Mouse (Mus musculus): Measurements from ENCODE around the gene Vmn1r22. TPM values are rescaled to one million over a fixed set of nuclear protein-coding genes. Genes with fewer than 3 reads are reported as not detected.
A peak's percentile ranks its signal among the peaks of the same experiment; 100 is the strongest.
"Not testable (repeated sequence)": the region's sequence is repeated elsewhere in the genome, so short reads cannot be mapped to it uniquely, and the experiment has no call there.

Vmn1r22 gene
- not detected for total RNA-seq (2021)
- not detected in 2 replicates for polyA plus RNA-seq (2012; rRNA removed)
- long read RNA-seq = 0 reads

DNA sequence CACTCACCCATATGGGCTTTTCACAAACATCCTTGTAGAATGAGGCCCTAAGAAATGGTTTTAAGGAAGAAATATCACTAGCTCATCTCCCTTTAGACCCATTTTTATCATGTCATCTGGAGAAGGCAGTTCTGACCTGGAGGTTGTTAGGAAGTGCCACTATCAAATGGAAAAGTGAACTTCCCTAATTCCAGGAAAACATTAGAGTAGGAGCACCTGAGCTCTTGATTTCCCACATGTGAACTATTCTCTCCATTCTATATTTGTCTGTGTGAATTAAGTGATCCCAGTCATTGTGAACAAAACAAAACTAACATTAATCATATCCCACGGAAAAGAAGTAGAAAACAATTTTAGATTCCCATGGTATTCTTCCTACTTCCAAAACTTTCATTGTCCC lies at the start of gene Vmn1r22:
TSS of gene Vmn1r22 (minus strand) at position 101 of the 400 bp plus-strand sequence.
- TF ChIP-seq CTCF (IDR thresholded peaks at IDR 0.05) (no peak), EP300 (IDR thresholded peaks at IDR 0.05; ENCODE audit: insufficient read depth, low read depth, low read length) (no peak), POLR2A (IDR thresholded peaks at IDR 0.05; ENCODE audit: insufficient read depth, low read depth, low read length) (no peak)
- WGBS = 72% methylated on average over 1 of the region's 1 CpGs
- Histone ChIP-seq H3K79me2 (replicated peaks; ENCODE audit: control insufficient read depth, insufficient read depth, low read length) (no peaks in the 10 kb centered on the region), H3K27ac (no peak within 1 kb of the TSS), H3K27me3 (ENCODE audit: control insufficient read depth, insufficient read depth, low read length) (no peaks in the 10 kb centered on the region), H3K9ac (ENCODE audit: low read depth, low read length) (no peak within 1 kb of the TSS), H3K36me3 (ENCODE audit: control insufficient read depth, insufficient read depth, low read length) (no peaks in the 10 kb centered on the region), H3K4me1 (ENCODE audit: control insufficient read depth, insufficient read depth, low read length) (no peaks in the 10 kb centered on the region), H3K4me3 (no peak within 1 kb of the TSS)
- DNase-seq = no peak
- intact Hi-C loops (cut with DNase I) = no loop called here

DNA sequence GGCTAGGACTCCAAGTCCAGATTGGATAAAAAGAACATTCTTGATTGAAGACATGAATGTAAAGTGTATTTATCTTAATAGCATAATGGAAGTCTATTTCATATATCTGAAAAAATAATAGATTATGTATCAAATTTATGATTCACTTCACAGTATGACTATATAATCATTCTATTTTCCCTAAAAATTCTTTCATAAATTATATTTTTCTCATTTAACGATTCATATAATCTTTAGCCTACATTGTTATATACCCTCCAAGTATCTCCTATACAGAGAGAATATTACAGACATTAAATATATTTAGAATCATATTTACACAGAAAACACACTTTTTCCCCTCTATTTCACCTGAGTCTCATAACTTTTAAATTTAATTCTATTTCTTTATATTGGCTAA lies 18.9 kb upstream of the Vmn1r22 start, which contains the start of gene Vmn1r23:
TSS of gene Vmn1r23 (minus strand) at position 101 of the 400 bp plus-strand sequence.
- WGBS = 73% methylated on average over 1 of the region's 1 CpGs
- DNase-seq = no peak
- Histone ChIP-seq H3K4me1 (ENCODE audit: control insufficient read depth, insufficient read depth, low read length) (no peaks in the 10 kb centered on the region), H3K36me3 (ENCODE audit: control insufficient read depth, insufficient read depth, low read length) (no peaks in the 10 kb centered on the region), H3K9ac (ENCODE audit: low read depth, low read length) (no peak within 1 kb of the TSS), H3K79me2 (replicated peaks; ENCODE audit: control insufficient read depth, insufficient read depth, low read length) (no peaks in the 10 kb centered on the region), H3K27me3 (ENCODE audit: control insufficient read depth, insufficient read depth, low read length) (no peaks in the 10 kb centered on the region), H3K27ac (no peak within 1 kb of the TSS), H3K4me3 (no peak within 1 kb of the TSS)
- intact Hi-C loops (cut with DNase I) = no loop called here
- TF ChIP-seq POLR2A (IDR thresholded peaks at IDR 0.05; ENCODE audit: insufficient read depth, low read depth, low read length) (no peak), CTCF (IDR thresholded peaks at IDR 0.05) (no peak), EP300 (IDR thresholded peaks at IDR 0.05; ENCODE audit: insufficient read depth, low read depth, low read length) (no peak)

DNA sequence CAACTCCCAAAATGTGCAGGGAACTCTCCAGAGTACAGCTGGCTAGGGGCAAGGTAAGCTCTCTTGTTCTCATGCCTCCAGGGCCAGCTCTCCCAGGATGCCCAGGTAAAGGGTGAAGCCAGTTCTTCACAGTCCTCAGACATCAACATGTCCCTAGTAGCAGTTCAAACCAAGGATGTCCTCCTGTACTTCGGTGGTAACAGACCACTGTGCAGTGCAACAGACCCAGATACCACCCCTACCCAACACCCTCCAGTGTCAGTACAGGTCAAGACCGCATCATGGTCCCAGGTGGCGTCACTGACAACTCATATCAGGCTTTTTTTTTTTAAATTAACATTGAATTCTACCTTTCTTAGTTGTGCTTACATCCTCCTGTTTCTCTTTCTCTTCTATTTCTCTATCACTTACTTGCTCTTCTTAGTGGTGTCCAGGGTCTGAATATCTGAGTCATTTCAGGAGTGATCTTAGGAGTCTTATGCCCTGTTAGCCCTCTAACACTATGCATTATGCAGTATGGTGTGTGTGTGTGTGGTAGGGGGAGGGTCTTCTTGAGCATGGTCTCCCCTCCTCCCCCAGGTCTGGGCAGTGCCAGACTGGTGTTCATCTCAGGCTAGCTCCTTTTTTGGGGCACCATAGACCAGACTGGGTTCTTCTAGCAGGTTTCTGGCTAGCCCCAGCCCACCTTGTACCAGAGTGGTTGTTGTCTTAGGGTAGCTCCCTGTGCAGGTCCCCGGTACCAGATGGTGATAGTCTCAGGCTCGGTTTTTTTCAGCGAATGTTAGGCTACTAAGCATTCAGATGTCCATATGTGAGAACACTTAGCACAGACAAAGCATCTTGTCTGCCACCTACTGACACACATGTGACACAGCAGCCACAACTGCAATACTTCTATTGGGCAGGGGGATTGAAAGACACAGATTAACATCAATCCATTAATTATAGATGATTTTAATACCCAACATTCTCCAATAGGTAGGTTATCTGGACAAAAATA lies 48.5 kb downstream of the Vmn1r22 start:
- peak in 1 of 2 experiments; percentile 13 for DNase-seq
- Histone ChIP-seq H3K79me2 (replicated peaks; ENCODE audit: control insufficient read depth, insufficient read depth, low read length) (no peaks in the 10 kb centered on the region), H3K9ac (ENCODE audit: low read depth, low read length) (no peak overlapping the region), H3K27me3 (ENCODE audit: control insufficient read depth, insufficient read depth, low read length) (no peaks in the 10 kb centered on the region), H3K4me1 (ENCODE audit: control insufficient read depth, insufficient read depth, low read length) (no peaks in the 10 kb centered on the region), H3K27ac (no peak overlapping the region), H3K36me3 (ENCODE audit: control insufficient read depth, insufficient read depth, low read length) (no peaks in the 10 kb centered on the region), H3K4me3 (no peak overlapping the region)
- intact Hi-C loops (cut with DNase I) = loop anchor here (1.0 to 10.0 kb wide), 3 partner anchors 116 to 425 kb away; no protein-coding TSS in a partner anchor
- 41% methylated on average over 6 of the region's 6 CpGs for WGBS
- TF ChIP-seq EP300 (IDR thresholded peaks at IDR 0.05; ENCODE audit: insufficient read depth, low read depth, low read length) (no peak), CTCF (IDR thresholded peaks at IDR 0.05) (peak; percentile 85)

DNA sequence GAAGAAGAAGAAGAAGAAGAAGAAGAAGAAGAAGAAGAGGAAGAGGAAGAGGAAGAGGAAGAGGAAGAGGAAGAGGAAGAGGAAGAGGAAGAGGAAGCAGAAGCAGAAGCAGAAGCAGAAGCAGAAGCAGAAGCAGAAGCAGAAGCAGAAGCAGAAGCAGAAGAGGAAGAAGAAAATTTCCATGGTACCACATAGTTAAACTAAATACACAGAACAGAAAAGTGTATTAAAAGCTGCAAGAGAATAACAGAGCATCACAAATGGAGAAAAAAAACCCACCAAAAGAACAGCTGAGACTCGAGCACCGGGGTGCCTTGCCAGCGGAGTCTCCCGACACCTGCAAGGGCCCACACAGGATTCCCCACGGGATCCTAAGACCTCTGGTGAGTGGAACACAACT lies 56.7 kb downstream of the Vmn1r22 start:
- H3K27ac ChIP-seq; H3K79me2 ChIP-seq (replicated peaks; ENCODE audit: control insufficient read depth, insufficient read depth, low read length); intact Hi-C loops (cut with DNase I); H3K4me3 ChIP-seq; DNase-seq; H3K4me1 ChIP-seq (ENCODE audit: control insufficient read depth, insufficient read depth, low read length); H3K9ac ChIP-seq (ENCODE audit: low read depth, low read length); H3K27me3 ChIP-seq (ENCODE audit: control insufficient read depth, insufficient read depth, low read length); H3K36me3 ChIP-seq (ENCODE audit: control insufficient read depth, insufficient read depth, low read length): not testable (repeated sequence)
- 82% methylated on average over 5 of the region's 5 CpGs for WGBS

DNA sequence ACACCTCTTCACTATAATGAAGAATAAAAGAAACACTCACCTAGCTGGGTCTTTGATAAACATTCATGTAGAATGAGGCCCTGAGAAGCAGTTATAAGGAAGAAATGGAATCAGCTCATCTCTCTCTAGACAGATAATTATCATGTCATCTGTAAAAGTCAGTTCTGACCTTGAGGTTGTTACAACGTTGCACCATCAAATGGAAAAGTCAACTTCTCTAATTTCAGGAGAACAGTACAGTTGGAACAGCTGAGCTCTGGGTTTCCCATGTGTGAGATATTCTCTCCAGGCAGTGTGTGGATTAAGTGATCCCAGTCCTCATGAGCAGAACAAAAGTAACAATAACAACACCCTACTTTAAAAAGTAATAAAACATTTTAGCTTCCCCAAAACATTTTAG lies 57.5 kb downstream of the Vmn1r22 start, which contains the start of gene Vmn1r21:
TSS of gene Vmn1r21 (minus strand) at position 58 of the 400 bp plus-strand sequence.
- TF ChIP-seq CTCF (IDR thresholded peaks at IDR 0.05) (no peak), EP300 (IDR thresholded peaks at IDR 0.05; ENCODE audit: insufficient read depth, low read depth, low read length) (no peak), POLR2A (IDR thresholded peaks at IDR 0.05; ENCODE audit: insufficient read depth, low read depth, low read length) (no peak)
- Histone ChIP-seq H3K36me3 (ENCODE audit: control insufficient read depth, insufficient read depth, low read length) (no peaks in the 10 kb centered on the region), H3K4me3 (no peak within 1 kb of the TSS), H3K79me2 (replicated peaks; ENCODE audit: control insufficient read depth, insufficient read depth, low read length) (no peaks in the 10 kb centered on the region), H3K4me1 (ENCODE audit: control insufficient read depth, insufficient read depth, low read length) (no peaks in the 10 kb centered on the region), H3K9ac (ENCODE audit: low read depth, low read length) (no peak within 1 kb of the TSS), H3K27ac (no peak within 1 kb of the TSS), H3K27me3 (ENCODE audit: control insufficient read depth, insufficient read depth, low read length) (no peaks in the 10 kb centered on the region)
- DNase-seq = no peak
- intact Hi-C loops (cut with DNase I) = no loop called here
- 60% methylated on average over 1 of the region's 1 CpGs for WGBS

Other genes with a start within 250 kb of the Vmn1r22 start
- gene Pyurf, start 215.9 kb downstream of the Vmn1r22 start, total RNA-seq (2021) = 10 to 100 TPM; 21.5 to 24.6 TPM
- 20.3 and 38.6 TPM in 2 replicates for gene Pyurf, start 215.9 kb downstream of the Vmn1r22 start, polyA plus RNA-seq (2012; rRNA removed)
- gene Lancl2, start 205.5 kb downstream of the Vmn1r22 start, total RNA-seq (2021) = 10 to 100 TPM; 12.7 to 13.1 TPM
- 4.5 and 10.1 TPM in 2 replicates for gene Lancl2, start 205.5 kb downstream of the Vmn1r22 start, polyA plus RNA-seq (2012; rRNA removed)
- 10 to 100 TPM; 21.6 to 23.9 TPM for gene Vopp1, start 82.9 kb downstream of the Vmn1r22 start, total RNA-seq (2021)
- 11.3 and 13.8 TPM in 2 replicates for gene Vopp1, start 82.9 kb downstream of the Vmn1r22 start, polyA plus RNA-seq (2012; rRNA removed)
- not detected for gene Vmn1r21, start 57.7 kb downstream of the Vmn1r22 start, total RNA-seq (2021)
- not detected in 2 replicates for gene Vmn1r21, start 57.7 kb downstream of the Vmn1r22 start, polyA plus RNA-seq (2012; rRNA removed)
- not detected for gene Vmn1r23, start 18.8 kb upstream of the Vmn1r22 start, total RNA-seq (2021)
- gene Vmn1r23, start 18.8 kb upstream of the Vmn1r22 start, polyA plus RNA-seq (2012; rRNA removed) = not detected in 2 replicates
- not detected for gene Vmn1r24, start 53.5 kb upstream of the Vmn1r22 start, total RNA-seq (2021)
- not detected in 2 replicates for gene Vmn1r24, start 53.5 kb upstream of the Vmn1r22 start, polyA plus RNA-seq (2012; rRNA removed)
- not detected for gene Vmn1r25, start 72.8 kb upstream of the Vmn1r22 start, total RNA-seq (2021)
- not detected in 2 replicates for gene Vmn1r25, start 72.8 kb upstream of the Vmn1r22 start, polyA plus RNA-seq (2012; rRNA removed)
- gene Vmn1r26, start 107.1 kb upstream of the Vmn1r22 start, total RNA-seq (2021) = not detected
- gene Vmn1r26, start 107.1 kb upstream of the Vmn1r22 start, polyA plus RNA-seq (2012; rRNA removed) = not detected in 2 replicates

Data from heart, adult 2 months (tissue).